Mouse (Mus musculus) G1E (cell line): Measurements from ENCODE around the gene Aaas. TPM values are rescaled to one million over a fixed set of nuclear protein-coding genes. Genes with fewer than 3 reads are reported as not detected.

Experiments used
- ATAC-seq: 2 replicates; pipeline ENCODE4 v1.8.0; 2016; ENCODE audit warnings: mild to moderate bottlenecking; ENCODE audit not compliant: insufficient number of reproducible peaks, poor library complexity, low FRiP score, severe bottlenecking; ENCODE audit errors: extremely low read depth
- DNase-seq: peaks from one replicate; pipeline ENCODE4 v3.0.0; 2012; ENCODE audit warnings: low spot score
- H3K27me3 ChIP-seq: 2 replicates; pipeline ENCODE4 v1.6.1; 2012; ENCODE audit warnings: mild to moderate bottlenecking, low read length, inconsistent platforms; ENCODE audit not compliant: insufficient read depth
- H3K36me3 ChIP-seq: replicated peaks from 2 replicates; pipeline ENCODE3; 2012; ENCODE audit warnings: mild to moderate bottlenecking, inconsistent platforms
- H3K4me1 ChIP-seq: 2 replicates; pipeline ENCODE4 v1.6.1; 2012; ENCODE audit warnings: low read depth, low read length, inconsistent platforms, mixed read lengths; ENCODE audit not compliant: insufficient read depth
- H3K4me3 ChIP-seq: 2 replicates; pipeline ENCODE4 v1.5.1; 2012; ENCODE audit warnings: low read depth, mild to moderate bottlenecking, inconsistent platforms, low read length, moderate library complexity, mixed read lengths
- H3K9me3 ChIP-seq: replicated peaks from 2 replicates; pipeline ENCODE4 v1.6.1; 2012; ENCODE audit warnings: inconsistent platforms
- CTCF ChIP-seq: IDR thresholded peaks from 2 replicates; pipeline ENCODE4 v1.5.1; 2012; ENCODE audit warnings: low read depth, low read length, inconsistent platforms, mixed read lengths
- GATA1 ChIP-seq: IDR thresholded peaks from 2 replicates; pipeline ENCODE4 v1.6.1; 2012; ENCODE audit warnings: borderline replicate concordance, low read length, inconsistent platforms, mixed read lengths
- GATA2 ChIP-seq: IDR thresholded peaks from 2 replicates; pipeline ENCODE4 v1.6.1; 2012; ENCODE audit warnings: low read depth, low read length, inconsistent platforms, borderline replicate concordance
- POLR2AphosphoS5 ChIP-seq: IDR thresholded peaks from 2 replicates; pipeline ENCODE4 v1.6.1; 2012; ENCODE audit warnings: low read depth, low read length, inconsistent platforms; ENCODE audit not compliant: insufficient replicate concordance
- TAL1 ChIP-seq: conservative IDR thresholded peaks from 2 replicates; pipeline ENCODE4 v1.6.1; 2012; ENCODE audit warnings: low read depth, low read length, inconsistent platforms, mixed read lengths
- polyA plus RNA-seq: library from polyadenylated mRNA; stranded (reverse); fragments of >175 nt; gene quantifications from 2 replicates; pipeline ENCODE4 v1.2.3, GENCODE M21; 2012
- total RNA-seq, 2 experiments: library from RNA; stranded (forward) in 1 of 2; stranded (reverse) in 1 of 2; fragments of 200-1000 nt in 1 of 2; fragments of >200 nt in 1 of 2; fragmentation: Nextera tagmentation in 1 of 2; gene quantifications; 2 replicates each; pipeline ENCODE4 v1.2.3; 2014 to 2017

Gene Aaas
- total and polyA plus RNA-seq, 3 experiments = 126 to 288 (median 187) TPM

GRCm38 (mm10) chr15:102315292-102315691 is 35.3 kb downstream of the Aaas start:
- TF ChIP-seq CTCF = no peak
- TF ChIP-seq TAL1 = no peak
- no peak for TF ChIP-seq GATA1
- no peak for TF ChIP-seq GATA2
- TF ChIP-seq POLR2AphosphoS5 = no peak
- peaks cover 90% of the 10 kb centered on the region for H3K36me3 ChIP-seq
- H3K4me3 ChIP-seq = no peak overlapping the region

GRCm38 (mm10) chr15:102311489-102311888 is 39.1 kb downstream of the Aaas start:
- H3K4me1 ChIP-seq = peaks cover 21% of the 10 kb centered on the region
- no peaks in the 10 kb centered on the region for H3K9me3 ChIP-seq
- no peaks in the 10 kb centered on the region for H3K27me3 ChIP-seq
- ATAC-seq (no peak), DNase-seq (peak; percentile 57)
- H3K4me3 ChIP-seq = no peak overlapping the region
- no peak for TF ChIP-seq GATA2
- peaks cover 93% of the 10 kb centered on the region for H3K36me3 ChIP-seq

More at GRCm38 (mm10) chr15:102315292-102315691, 35.3 kb downstream of the Aaas start:
- ATAC-seq = no peak
- no peak for DNase-seq
- no peaks in the 10 kb centered on the region for H3K27me3 ChIP-seq
- H3K9me3 ChIP-seq = no peaks in the 10 kb centered on the region
- H3K4me1 ChIP-seq = peaks cover 18% of the 10 kb centered on the region

DNA sequence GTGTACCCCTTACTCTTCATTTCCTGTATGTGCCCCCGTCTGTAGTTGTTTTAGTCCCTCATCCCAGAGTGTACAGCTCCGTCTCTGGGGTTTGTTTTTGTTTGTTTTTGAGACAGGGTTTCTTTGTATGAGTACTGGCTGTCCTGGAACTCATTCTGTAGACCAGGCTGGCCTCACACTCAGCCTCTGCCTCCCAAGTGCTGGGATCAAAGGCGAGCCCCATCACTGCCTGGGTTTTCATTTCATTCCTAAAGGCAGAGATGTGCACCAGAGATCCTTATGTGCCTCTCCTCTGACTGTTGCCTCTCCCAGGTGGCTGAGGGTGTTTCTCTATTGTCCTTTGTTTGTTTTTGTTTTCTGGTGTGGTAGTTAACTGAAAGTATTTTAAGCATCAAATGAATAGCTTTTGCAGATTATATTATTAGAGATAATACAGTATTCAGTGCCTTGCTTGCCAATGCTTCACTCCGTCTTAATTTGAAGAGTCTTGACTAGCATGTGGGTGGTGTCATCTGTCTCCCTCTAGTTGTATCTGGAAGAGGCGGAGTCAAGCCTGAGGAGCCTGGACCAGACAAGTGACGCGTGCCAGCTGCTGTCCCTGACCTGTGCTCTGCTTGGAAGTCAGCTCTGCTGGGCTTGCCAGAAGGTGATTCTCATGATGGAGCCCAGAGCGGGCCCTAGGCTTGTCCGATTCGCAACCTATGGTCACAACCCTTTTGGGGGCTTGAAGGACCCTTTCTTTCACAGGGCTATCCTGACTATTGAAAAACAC is 40.3 kb downstream of the Aaas start:
- DNase-seq (no peak), ATAC-seq (no peak)
- no peaks in the 10 kb centered on the region for H3K9me3 ChIP-seq
- H3K27me3 ChIP-seq = no peaks in the 10 kb centered on the region
- H3K4me1 ChIP-seq = peaks cover 16% of the 10 kb centered on the region
- TF ChIP-seq TAL1 (no peak), CTCF (no peak), POLR2AphosphoS5 (no peak), GATA1 (no peak), GATA2 (no peak)
- peaks cover 93% of the 10 kb centered on the region for H3K36me3 ChIP-seq
- H3K4me3 ChIP-seq = no peak overlapping the region

DNA sequence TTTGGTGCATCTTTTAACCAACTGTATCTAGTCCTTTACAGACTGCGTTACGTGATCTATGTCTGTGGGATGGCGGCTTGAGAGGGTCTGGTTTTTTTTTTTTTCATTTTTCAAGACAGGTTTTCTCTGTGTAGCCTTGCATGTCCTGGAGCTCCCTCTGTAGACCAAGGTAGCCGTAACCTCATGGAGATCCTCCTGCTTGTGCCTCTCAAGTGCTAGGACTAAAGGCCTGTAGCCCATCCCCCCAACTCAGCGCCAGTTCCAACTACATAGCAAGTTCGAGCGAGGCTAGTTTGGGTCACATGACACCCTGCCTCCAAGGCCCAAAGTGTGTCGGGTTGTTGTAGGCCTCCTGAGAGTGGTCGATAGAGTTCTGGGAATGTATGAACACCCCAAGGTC is 41.9 kb downstream of the Aaas start:
- TF ChIP-seq TAL1 (no peak), GATA2 (no peak), CTCF (no peak), POLR2AphosphoS5 (no peak), GATA1 (no peak)
- Histone ChIP-seq H3K36me3 (peaks cover 93% of the 10 kb centered on the region), H3K9me3 (no peaks in the 10 kb centered on the region), H3K4me3 (no peak overlapping the region), H3K4me1 (peaks cover 24% of the 10 kb centered on the region), H3K27me3 (no peaks in the 10 kb centered on the region)
- DNase-seq = no peak
- ATAC-seq = no peak

GRCm38 (mm10) chr15:102302542-102302941 is 48.0 kb downstream of the Aaas start:
- Histone ChIP-seq H3K4me1 (peaks cover 34% of the 10 kb centered on the region), H3K27me3 (no peaks in the 10 kb centered on the region), H3K9me3 (no peaks in the 10 kb centered on the region), H3K4me3 (no peak overlapping the region), H3K36me3 (peaks cover 94% of the 10 kb centered on the region)
- ATAC-seq (no peak), DNase-seq (no peak)
- TF ChIP-seq POLR2AphosphoS5 (no peak), GATA2 (no peak), CTCF (no peak), GATA1 (no peak), TAL1 (no peak)

DNA sequence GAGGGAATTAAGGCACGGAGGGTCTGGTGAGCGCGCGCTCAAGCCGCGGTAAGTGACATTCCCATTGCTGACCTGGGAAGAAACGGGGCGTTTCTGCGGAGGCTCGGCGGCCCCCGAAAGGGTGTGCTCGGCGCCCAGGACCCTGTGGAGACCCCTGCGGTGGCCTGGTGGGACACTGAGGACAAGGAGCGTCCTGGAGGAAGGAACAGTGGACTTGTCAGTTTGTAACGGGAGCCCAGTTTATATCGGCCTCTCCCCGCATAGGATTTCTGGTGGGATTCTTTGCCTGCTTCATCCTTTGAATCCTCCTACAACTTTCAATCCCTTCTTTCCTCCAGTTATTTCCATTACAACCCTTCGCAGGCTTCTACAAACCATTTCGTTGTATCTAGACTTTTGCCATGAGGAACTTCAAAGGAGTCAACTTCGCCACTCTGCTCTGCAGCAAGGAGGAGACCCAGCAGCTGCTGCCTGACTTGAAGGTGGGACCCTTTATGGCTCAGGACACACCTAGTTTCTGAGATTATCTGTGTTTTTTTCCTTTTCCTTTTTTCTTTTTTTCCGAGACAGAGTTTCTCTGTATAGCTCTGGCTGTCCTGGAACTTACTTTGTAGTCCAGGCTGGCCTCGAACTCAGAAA is 54.1 kb downstream of the Aaas start:
- Histone ChIP-seq H3K9me3 (no peaks in the 10 kb centered on the region), H3K4me1 (peaks cover 52% of the 10 kb centered on the region), H3K4me3 (peak overlapping the region; percentile 92), H3K36me3 (peaks cover 38% of the 10 kb centered on the region), H3K27me3 (no peaks in the 10 kb centered on the region)
- no peak for DNase-seq
- TF ChIP-seq GATA1 (no peak), TAL1 (no peak), GATA2 (no peak)
- ATAC-seq = no peak
